Mouse (Mus musculus) mesoderm, embryonic 11.5 days (tissue): ENCODE measurements around the gene Zmynd10.

Source experiments
- DNase-seq: peaks from one replicate; pipeline ENCODE4 v3.0.0-alpha.2; 2012; ENCODE audit warnings: low read depth, low spot score

Gene Zmynd10

DNA sequence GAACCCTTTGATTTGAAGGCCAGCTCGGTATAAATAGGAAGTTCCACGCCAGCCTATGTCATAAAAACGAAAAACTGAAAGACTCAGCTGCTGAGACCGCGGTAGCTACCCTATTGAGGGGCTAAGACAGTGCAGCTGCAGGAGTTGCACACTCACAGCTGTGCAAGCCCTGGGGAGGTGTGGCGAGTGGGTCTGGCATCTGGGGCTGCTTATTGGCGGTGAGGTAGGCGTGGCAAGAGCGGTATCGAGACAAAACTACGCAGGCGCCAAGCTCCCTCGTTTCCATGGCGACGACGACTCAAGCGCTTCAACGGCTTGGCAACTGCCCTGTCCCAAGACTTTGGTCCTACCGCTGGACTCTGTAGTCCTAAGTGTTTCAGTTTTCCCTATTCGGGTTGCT lies at the start of gene Zmynd10:
Zmynd10 (plus strand) TSS at position 273 of the 400 bp plus-strand sequence.
- DNase-seq: peak; percentile 93

DNA sequence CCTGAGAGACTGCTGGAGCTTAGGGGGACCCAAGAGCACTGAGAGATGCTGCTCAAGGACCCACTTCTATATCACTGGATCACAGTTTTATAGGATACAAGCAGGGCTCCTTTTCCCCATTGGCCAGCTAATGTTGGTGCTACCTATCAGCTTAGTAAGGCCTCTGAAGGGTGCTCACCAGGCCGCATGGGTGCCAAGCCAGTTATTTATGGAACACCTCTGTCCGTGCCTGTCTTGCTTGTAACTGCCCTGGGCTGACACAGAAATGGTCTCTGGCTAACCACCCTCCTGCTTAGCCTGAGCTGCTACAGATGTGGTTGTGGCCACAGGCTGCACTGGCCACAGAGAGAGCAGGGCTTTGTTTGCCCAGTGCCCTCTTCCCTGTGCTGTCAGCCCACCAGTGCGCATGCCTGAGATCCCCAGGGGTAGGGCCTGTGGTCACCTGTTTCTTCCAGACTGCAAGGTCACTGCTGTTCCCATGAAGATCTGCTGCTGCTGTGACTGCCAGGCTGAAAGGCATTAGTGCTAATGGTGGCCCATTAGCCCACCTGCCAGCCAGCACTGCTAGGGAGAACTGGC lies 46.3 kb upstream of the Zmynd10 start:
- DNase-seq: no peak

DNA sequence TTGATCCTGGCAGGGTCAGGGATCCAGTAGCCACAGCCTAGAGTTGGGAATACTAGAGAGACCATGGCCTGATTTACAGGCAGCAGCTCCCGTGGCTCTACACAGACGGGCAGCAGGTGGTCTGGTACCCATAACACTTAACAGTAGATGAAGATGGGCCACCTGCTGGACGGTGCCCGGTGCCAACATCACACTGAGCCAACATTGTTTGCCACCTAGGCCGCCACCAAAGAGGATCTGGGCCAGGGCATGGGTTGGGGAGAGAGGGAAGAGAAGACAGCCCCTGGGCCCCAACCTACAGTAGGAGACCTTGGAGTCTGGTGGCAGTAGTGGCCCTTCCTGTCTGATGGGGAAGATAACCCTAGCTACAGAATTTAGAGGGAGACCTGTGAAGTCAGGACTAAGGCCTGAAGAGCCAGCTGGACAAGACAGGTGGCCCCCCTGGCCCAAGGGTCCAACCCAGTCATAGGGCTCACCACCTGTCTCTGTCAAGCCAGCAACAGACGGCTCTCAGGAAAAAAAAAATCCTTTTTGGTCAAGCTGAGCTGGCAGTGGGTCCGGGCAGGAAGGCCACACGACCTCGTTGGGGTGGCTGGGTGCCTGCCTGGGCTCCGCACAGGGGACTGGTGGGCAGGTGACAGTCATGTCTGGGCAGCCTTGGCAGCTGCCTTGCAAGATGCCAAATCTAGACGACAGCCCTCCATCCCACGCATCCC lies 44.8 kb upstream of the Zmynd10 start:
- DNase-seq: no peak

DNA sequence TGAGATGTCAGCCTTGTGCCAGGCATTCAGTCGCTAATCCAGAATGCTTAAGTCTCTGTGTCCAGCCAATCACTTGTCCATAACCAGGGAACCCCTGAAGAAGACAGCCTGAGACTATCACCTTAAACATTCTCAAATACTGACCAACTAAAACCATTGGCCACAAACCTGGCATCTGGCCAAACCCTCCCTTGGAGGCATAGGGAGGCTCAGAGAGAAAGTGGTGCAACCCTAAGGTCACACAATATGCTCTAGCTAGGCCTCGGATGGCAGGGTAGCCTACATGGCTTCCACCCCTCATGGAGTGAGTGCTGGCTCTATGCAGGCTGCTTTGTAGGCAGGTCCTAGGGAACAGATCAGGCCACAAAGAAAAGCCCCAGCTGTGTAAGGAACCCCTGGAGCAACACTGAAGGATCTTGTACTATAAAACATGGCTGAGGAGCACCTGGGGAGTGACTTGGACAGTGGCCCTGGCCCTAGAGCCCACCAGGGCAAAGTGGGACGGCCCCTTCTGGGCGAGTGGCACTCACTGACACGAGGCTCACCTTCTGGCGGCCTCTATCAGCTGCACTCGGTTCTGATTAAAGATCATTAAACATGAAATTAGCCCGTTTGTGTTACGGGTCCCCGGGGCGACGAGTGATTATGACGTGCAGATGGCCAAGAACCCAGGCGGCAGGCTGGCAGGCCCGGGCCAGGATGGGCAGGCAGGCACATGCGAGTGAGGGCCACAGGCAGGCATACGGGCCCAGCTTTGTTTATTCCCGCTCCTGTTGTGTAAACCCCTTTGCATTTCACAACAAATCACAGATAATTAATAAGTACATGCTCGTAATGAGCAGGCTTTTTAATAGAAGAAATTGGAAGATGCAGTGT lies 42.2 kb upstream of the Zmynd10 start:
- no peak for DNase-seq

DNA sequence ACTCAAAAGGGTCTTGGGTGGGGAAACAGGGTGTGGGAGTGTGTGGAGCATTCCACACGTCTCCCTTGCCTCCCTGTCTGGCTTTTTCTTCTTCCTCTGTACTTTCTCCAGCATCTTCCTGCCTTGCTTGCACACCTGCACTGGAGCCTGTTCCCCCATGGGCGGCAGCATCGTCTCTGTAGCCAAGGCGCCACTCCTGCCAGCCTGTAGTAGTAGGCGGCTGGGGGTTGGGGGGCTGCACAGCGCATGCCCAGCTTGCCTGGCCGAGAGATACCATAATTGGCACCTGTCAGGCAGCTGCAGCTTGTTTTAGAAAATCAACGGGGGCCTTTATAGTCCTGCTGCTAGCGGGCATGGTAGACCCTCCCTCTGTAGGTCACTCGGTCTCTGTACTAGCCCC lies 38.8 kb upstream of the Zmynd10 start:
- DNase-seq: no peak

DNA sequence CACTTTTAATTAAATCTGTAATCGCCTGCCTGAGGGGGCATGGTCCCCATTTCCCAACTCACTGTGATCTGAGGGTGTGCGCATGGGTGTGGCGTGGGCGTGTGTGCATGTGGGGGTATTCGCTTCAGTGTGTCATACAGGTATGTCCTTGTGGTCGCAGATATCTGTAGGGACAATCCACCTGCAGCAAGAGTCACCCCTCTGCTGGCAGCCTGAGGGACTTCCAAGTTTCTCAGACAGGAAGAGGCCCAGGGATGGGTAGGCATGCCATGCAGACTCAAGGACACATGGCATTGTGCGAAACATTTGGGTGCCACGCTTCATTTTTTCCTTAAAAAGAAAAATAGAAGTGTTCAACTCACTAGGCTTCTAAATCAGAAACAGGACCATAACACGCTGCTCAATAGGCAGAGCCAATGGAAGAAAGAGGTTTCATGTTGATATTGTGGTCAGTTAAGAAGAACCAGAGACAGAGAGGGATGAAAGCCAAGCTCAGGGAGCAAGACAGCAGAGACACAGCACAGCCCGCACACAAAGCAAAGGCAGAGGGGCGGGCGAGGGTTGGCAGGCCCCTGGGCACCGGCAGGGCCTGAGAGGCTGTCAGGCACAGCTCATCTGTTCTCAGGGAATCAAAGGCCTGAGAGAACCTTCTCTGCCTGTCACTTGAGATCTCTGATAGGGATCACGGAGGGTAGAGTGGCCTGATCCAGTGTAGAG lies 36.6 kb upstream of the Zmynd10 start:
- no peak for DNase-seq

DNA sequence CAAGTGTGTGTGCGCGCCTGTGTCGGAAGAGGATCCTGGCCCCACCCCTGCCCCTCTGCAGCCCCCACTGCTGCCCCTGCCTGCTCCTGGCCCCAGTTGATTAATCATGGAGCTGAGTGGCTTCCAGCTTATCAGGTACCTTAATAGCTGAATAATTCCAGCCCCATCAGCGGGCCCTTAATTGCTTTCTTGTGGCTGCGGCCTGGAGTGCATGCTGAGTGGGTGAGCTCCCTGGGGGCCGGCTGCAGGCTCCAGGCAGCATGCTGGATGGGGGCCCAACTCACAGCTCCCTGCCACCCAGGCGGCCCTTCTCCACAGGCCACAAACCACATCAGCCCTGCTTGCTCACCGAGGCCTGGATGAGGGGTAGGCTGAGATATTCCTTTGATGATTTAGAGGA lies 35.7 kb upstream of the Zmynd10 start:
- DNase-seq: no peak

DNA sequence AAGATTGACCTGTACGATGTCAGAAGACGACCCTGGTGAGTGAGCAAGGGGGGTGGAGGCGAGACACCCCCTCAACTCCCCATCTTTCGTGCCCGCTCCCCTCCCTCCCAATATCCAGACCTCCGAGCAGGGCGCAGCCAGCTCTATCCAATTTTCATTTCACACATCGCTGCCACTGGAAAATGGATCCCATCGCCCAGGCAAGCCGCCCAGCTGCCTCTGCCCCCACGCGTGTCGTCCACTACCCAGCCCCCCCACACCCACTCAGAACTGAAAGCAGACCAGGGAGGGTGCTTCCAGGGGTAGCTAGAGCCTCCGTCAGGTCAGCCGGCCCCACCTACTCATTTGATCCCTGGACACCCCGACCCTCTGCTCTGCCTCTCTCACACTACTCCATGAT lies 34.8 kb upstream of the Zmynd10 start:
- DNase-seq: no peak

DNA sequence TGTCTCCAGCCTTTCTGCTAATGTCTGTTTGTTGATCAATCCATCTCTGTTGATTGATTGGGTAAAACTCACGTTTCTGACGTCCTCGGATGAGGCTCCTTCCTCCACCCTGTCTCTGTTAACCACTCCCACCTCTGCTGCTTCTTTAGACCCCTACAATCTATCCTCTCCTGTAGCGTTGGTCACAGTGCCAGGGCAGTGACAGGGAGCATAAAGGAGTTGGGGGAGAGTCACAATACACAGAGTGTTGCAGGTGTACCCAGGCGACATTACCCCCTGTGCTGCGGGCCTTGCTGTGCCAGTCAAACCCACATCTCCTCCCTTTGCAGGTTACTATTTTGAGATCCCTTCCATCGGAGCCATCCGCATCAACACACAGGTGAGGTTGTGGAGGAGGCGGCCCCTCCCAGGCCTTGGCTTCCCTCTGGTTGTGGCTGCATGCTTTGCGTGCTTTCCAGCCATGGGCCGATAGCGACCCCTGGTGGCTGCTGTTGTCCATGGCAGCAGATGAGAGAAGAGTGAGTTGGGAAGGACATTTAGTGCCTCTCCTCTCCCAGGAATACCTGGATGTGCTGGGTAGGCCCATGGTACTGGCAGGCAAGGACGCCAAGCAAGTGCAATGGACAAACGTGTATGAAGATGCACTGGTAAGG lies 32.7 kb upstream of the Zmynd10 start:
- peak; percentile 88 for DNase-seq

DNA sequence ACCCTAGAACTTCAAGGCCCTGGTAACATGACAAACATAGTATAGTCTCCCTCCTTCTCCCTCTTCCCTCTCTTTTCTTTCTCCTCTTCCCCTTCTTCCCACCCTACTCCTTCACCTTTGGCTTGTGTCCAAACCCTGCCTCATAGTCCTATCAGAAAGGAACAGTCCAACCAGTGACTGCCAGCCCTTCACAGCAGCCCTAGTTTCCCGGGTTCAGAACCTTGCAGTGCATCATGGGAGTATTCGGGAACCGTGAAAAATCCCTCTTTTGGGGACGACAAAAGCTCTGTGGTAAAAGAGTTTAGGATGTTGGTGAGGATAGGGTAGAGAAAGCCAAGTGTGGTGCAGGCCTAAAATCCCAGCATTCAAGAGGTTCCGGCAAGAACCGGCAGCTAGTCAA lies 26.8 kb upstream of the Zmynd10 start:
- no peak for DNase-seq

DNA sequence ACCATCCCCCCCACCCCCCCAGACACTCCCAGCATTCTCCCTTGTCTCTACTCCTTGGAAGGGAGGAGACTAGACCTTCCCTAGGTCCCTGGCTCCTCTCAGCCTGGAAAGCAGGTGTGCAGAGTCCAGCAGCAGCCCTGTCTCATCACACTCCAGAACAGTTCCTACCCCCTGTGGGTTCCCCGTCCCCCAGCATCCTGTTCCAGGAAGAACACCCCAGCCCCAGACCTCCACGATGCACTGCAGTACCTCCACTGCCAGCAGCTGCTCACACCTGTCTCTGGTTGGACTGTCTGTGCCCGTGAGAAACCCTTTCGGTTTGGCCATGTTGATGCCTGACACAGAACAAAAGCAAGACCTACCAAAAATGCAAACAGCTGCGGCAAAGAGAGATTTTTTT lies 25.9 kb upstream of the Zmynd10 start:
- DNase-seq: no peak

DNA sequence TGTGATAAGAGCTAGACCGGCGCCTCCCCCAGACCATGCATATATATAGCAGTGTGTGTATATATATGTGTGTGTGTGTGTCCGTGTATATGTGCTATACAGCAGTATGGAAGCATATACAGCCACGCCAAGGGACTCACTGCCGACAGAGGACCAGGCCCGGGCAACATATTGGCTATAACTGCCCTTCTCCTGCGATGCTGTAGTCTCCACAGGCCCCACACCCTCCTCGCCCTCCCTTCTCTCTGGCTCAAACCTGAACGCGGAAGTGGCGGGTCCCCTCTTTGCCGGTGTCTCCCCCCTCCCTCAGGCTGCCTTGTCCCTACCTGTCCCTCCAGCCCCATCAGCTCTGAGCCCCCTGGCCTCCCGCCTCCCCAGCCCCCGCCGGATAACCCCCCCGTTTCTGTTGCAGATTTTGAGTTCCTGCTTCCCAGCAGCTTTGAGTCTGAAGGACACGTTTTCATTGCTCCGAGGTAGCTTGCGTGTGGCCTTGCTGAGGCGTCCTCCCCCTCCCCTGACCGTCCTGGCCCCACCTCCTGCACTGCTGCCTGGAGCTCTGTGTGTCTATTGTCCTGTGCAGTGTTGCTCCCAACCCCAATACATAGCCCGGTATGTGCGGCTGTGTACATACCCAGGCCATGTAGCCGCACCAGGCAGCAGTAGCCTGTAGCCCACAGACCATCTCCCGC lies 25.2 kb upstream of the Zmynd10 start:
- DNase-seq: no peak

DNA sequence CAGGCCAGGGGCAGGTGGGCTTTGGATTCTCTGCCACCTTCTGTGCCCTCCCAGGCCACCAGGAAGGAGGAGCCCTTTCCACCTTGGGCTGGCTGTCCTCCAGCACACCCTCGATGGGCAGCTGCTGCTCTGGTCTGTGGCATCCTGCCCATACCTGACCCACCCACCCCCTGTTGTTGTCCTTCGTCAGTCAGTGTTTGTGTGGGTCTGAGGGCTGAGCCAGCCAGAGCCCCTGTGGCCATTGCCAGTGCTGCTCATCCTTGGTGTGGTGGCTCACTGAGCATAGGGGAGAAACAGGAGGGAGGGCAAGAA lies 24.7 kb upstream of the Zmynd10 start:
- no peak for DNase-seq

DNA sequence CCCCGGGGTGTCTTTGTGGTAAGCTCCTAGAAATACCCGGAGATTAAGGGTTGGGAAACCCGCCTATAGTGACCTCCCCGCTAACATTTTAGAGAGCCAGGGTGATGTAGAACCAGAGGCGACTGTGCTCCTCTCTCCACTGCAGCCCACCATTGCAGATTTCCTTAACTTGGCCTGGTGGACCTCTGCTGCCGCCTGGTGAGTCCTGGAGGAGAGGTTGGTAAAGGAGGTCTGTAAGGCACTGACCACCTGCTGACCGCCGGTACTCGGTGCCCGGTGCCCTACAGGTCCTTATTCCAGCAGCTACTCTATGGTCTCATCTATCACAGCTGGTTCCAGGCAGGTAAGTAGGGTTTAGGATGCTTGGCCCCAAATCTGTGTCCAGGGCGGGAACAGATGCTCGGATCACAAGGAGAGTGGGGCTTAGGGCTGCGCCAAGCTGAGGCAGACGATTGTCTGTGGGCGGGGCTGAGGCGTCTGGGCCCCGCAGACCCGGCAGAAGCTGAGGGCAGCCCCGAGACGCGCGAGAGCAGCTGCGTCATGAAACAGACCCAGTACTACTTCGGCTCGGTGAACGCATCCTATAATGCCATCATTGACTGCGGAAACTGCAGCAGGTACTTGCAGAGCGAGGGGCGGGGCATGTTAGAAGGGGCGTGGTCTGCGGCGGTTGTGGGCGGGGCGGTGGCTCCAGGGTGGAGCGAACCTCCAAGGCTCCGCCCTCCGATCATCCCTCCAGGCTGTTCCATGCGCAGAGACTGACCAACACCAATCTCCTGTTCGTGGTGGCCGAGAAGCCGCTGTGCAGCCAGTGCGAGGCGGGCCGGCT lies 20.7 kb upstream of the Zmynd10 start:
- DNase-seq: peak; percentile 76

DNA sequence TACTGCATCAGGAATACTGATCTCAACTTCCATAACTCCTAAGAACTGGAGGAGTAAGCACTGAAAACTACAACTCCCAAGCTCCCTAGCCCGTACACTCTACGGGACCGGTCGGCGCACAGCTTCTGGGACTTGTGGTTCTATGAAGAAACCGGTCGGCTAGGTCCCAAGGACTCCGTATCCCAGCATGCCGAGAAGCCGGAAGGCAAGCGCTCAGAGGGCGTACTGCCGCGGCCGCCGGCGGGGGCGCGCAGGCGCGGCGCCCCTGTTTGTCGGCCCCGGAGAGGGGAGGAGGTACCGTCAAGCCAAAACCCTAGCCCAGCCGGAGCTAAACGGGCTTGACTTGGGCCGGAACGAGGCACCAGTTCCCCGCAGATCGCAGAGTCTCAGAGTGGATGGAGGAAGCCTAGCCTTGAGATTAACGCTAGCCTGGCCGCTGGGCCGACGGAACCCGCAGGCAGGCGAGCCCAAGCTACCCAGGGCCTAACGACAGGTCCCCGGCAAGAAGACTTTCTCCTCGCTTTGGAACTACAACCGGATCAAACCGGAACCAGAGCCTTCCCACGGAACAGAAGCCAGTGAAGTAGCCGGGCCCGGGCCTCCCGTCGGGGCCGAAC lies 13.2 kb upstream of the Zmynd10 start, which contains the start of gene Tmem115:
Tmem115 (plus strand) TSS at position 155 of the 617 bp plus-strand sequence.
- DNase-seq: peak; percentile 96

DNA sequence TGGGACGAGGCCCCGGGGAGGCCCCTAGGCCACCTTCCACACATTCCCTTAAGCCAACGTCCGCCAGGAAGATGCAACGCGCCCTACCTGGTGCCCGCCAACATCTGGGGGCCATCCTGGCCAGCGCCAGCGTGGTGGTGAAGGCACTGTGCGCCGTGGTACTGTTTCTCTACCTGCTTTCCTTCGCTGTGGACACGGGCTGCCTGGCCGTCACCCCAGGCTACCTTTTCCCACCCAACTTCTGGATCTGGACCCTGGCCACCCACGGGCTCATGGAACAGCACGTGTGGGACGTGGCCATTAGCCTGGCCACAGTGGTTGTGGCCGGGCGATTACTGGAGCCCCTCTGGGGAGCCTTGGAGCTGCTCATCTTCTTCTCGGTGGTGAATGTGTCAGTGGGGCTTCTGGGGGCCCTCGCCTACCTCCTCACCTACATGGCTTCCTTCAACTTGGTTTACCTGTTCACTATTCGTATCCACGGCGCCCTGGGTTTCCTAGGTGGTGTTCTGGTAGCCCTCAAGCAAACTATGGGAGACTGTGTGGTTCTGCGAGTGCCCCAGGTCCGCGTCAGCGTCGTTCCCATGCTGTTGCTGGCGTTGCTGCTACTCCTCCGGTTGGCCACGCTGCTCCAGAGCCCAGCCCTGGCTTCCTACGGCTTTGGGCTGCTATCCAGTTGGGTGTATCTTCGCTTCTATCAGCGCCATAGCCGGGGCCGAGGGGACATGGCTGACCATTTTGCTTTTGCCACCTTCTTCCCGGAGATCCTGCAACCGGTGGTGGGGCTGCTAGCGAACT lies 12.5 kb upstream of the Zmynd10 start:
- DNase-seq: no peak

DNA sequence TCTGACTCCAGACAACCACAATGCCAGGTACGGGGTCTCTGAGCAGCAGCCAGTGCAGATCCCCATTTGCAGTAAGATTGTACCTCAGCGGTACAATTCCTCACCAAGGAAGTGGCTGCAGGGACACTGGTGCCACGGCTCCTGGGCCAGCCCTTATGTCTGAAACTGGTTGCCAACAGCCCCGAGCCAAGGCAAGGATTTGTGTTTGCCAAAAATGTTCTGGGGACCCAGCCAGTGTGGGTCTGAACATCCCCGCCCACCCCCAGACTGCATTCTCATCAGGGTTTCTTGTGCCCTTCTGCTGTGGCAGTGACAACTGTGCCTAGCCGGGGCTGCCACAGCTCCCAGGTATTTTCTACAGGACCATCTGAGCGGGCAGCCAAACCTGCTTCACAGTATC lies 8.9 kb upstream of the Zmynd10 start:
- DNase-seq: no peak

DNA sequence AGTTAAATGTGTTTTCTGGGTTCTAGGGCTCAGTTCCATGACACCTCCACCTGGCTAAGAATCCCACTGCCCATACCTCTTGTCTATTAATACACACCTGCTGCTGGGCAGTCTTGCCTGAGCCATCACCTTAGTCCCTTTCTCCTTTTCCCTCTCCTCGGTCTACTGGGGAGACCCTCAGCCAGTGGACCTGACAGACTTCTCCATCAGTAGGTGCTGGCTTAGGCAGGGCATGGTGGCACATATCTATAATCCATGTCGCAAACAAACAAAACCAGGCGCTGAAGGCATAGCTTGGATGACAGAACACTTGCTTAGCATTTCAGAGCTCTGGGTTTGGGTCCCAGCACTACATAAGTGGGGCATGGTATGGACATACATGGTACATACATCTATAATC lies 8.4 kb upstream of the Zmynd10 start:
- no peak for DNase-seq

DNA sequence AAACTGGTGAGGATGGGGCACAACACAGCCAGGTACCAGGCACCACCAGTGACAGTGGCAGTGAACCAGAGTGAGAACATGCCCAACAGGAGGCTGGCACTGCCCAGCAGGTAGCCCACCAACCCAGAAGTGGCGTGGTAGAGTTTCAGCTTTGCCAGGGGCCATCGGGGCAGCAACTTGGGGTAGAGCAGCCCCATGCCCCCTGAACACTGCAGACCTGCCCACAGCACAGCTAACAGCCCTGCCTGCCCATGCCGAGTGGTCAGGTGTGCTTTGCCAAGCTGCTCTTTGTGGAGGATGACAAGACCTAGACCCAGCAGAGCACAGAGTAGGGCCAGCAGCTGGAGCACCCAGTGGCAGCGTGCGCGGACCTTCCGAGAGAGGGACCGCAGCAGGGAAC lies 7.2 kb upstream of the Zmynd10 start:
- no peak for DNase-seq
